Mouse (Mus musculus) urinary bladder, postnatal 36 days (tissue): ENCODE measurements at regions not wholly inside any gene's neighbourhood (a gene's known extent, or its start where the extent isn't known, plus 50 kb on each side); places are given as distances from the start of the nearest gene placed in this dataset.

Experiments used
- DNase-seq, 2 experiments: peaks; one replicate each; pipeline ENCODE4 v3.0.0; 2022; ENCODE audit warnings: low spot score in 2 of 2, mixed read lengths in 1 of 2

DNA sequence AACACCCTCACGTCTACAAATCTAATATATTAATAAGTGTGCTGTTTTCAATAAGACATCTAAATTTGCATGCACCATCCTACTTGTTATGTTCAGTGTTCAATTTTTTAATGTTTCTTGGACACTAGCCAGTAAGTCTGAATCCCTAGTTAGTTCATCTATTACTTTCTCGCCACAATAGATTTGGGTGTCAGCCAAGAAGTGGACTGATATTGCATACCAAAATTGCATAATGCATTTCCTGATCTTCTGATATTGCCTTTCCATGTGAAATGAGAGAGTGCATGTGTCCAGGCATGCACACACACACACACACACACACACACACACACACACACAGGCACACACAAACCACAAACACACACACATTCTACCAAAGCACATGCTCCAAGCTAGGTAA, 874.9 kb downstream of the 5730522E02Rik start:
- DNase-seq: no peak

DNA sequence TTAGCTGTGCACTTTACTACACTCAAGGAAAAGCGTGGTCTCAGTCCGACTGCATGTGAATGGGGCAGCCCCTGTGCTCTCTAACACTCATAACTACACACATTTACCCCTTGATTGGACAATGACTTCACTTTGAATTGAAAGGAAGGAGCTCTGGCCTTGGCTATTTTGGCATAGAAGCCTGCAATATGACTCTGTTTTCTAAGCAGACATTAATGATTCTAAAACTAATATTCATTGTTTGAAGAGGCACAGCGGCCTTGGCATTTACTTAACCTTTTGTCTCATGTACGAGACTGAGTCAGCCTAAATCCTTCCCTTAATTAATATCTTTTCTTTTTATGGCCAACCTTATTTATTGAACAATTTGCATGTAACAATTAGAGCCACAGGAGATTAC, 879.9 kb downstream of the 5730522E02Rik start:
- no peak for DNase-seq

DNA sequence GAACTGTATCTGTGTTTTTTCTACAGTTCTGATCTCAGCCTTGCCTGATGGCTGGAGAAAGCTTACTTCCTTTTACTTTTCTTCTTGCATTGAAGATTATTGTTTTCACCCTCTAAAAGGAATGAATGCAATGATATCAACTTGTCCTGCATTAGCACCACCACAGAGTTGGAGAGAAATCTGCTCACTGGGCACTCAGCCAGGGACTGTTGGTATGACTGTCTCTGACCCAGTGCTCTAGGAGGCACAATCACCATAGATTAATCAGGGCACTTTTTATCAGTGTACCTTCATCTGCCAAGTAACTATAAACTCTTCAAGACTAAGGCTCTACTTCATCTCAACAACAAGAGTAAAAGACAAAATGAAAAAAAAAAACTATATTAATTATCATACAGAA, 888.1 kb downstream of the 5730522E02Rik start:
- no peak for DNase-seq

DNA sequence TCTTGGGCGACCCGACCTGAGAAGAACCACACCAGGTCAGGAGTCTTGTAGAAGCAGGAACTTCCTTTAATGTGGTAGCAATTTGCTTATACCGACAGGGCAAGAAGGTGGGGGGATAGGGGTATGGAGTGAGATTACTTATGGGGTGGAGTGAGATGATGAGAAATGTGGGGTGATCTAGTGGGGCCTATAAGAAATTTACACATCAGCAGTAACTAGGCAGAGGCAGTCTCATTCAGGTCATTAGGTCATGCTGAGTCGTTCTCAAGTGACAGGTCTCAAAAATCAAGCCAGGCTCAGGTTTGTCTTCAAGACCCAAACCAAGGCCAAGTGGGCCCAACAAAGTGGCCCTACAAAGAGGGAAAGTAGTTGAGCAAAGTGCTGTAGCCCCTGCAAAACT, 889.1 kb downstream of the 5730522E02Rik start:
- DNase-seq: no peak

DNA sequence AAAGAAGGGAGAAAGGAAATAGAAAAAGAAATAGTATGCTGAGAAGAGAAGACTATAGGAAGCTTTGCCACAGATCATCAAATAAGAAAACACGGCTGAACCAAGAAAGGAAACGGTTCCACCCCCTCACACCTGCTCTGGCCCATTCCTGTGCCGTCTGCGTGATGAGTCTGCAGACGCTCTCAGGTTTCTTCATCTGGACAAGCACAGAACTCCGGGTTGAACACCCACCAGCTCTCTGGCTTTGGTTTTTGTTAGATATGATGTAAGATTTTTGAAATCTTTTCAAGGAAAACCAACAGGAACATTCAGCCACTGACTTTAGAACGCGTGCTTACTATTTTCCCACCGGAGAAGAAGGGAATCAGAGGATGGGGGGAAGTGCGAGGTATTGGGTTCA, 895.9 kb downstream of the 5730522E02Rik start:
- DNase-seq: no peak

DNA sequence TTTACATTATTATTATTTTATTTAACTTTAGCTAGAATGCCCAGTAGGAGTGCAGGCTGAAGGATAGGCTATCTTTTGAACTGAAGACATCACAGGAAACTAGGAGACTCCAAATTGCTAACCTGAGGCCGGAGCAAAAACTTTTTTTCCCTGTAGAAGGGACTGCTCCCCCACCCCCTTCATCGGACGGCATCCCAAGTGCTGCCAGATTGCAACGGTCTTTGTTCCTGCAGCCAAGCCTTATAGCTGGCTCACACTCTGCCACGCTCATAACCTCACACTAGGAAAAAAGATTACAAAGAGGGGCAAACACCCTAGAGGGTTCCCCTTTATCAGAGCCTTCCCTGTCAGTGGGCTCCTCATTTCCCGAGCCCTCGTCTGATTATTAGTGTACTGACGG, 896.7 kb downstream of the 5730522E02Rik start:
- DNase-seq: no peak

DNA sequence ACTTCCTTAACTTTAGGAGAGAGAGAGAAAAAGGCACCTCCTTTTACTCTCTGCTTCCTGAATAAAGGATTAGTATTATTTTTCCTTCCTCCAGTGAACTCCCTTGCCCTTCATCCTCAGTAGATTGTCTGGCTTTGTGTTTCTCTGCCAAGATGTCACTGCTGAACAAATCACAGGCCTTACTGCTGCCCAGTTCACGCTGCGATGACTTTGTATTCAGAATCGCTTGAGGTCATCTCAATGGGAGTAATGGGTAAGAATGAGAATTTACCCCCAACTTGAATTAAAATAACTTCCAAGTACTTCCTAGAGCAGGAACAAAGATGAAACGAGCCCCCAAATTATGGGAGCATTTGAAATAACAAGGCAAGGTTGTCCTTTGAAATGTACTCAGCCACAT, 897.3 kb downstream of the 5730522E02Rik start:
- DNase-seq: no peak

DNA sequence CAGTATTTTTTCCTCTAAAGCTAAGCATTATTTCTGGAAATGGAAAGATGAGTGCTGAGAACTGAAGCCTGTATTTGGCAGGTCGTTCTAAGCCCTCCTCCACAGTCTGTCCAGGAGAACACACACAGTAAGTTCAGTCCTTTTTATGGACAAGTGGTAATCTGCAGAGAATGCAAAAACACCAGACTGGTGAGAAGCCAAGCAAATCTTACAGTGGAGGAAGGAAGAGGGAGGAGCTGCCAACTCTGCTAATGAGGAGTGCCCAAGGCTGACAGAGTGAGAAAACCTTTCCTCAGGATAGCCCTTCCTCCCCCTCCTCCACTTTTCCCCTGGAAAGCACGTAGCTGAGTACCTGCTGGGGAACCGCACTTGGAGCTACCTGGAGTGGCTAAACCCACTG, 899.8 kb downstream of the 5730522E02Rik start:
- no peak for DNase-seq

DNA sequence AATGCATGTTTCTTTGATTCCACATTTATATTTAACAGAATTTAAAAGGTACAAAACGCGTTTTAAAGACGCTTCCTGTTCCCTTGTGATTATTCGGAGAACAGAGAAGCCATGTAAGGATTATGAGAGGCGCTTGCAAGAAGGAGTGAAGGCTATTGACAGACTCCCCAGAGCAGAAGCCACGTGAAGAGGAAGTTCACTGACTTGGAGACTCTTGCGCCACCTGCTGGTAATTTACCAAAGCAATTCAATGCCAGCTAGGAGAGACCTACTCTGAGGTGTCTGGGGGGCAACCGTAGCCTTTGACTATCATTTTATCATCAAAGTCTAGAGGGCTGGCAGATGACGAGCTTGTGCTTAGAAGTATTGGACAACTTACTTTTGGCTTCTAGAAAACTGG, 909.4 kb downstream of the 5730522E02Rik start:
- peak; percentile 32 to 33 for DNase-seq

DNA sequence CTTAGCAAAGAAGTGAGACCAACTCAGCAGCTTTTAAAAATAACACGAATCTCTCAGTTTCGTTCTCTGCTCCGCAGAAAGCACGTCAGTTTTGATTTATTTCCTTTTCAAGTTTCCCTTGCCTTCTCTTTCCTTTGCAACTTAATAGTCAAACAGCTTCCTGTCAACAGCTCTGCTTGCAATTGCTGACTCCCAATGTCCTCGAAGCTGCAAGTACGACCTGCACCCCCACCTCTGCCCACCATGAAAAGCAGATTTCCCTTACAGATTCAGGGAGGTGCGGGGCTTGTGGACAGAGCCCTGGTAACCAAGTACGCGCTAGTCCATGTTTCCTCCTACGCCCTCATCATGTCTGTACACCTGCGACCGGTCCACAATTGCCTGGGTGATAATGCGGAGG, 922.2 kb downstream of the 5730522E02Rik start:
- DNase-seq: no peak

DNA sequence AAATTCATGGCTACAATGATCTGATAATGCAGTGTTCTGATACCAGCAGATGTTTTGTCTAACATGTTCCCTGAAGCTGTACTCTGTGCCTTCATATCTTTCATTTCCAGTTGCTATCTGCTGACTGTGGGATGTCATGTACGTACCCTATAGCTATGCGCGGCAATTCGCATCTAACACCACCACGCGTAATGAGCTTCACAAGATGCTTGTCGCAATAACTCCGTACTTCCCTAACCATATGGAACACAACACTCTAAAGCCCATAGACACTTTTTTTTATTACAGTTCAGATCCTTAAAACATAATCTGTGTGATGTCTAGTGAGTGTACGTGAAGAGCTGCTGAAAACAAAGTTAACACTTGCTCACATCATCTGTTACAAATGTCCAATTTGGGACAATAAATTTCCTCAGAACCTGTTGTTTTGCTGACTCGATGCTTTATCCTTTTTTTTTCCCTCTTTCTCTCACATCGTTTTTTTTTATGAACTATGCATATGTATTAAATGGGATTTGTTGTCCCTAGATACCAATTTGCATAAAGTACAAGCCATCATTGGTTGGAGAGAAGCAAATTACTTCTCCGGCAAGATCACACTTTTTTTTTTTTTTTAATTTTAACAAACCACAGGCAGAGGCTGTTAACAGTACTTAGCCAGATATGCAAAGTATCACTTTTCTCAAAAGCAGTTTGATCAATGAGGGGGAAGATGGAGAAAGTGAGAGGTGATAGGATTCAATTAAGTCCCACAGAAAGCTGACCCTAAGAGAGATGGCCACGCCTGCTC, 922.9 kb downstream of the 5730522E02Rik start:
- DNase-seq: no peak

DNA sequence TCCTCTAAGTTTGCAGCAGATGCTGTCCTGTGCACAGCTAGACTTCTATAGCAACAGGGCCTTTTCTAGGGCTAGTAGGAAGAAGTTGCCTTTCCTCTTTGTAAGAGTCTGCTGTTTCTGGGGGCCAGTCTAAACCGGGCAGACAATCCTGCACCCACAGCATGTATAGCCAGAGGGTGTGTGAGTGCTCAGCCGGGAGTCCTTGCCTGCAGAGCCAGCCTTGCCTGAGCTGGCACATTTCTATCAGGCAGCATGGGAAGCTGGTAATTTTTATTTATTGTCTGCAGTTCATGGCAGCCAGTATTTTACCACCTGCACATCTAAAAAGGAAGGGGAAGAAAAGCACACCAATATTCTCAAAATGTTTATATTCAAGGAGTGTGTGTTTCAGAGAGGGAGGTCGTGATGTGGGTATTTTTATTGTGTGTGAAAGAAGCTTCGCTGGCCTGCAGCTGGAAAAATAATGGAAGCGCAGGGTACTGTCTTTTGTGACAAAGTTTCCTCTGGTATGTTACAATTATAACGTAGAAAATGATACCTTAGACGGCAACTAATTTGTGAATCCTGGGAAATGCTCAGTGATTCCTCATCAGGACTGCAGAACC, 940.5 kb downstream of the 5730522E02Rik start:
- no peak for DNase-seq

DNA sequence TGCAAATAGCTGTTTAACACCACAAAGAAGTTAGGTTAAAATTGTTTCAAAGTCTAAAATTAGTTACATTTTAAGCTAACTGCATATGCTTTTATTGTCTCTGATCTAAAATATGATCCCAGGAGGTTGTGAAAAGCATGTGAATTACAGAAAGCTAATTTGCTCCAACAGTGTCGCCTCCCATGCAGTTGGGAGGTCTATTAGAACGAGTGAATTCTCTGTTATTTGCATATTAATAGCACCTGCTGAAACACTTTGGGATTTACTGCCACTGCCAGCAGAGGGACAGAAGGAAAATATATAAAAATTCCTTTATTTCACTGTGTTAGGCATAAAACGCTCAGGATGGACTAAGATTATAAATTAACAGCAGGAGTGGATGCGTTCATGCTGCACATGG, 947.7 kb downstream of the 5730522E02Rik start:
- no peak for DNase-seq

DNA sequence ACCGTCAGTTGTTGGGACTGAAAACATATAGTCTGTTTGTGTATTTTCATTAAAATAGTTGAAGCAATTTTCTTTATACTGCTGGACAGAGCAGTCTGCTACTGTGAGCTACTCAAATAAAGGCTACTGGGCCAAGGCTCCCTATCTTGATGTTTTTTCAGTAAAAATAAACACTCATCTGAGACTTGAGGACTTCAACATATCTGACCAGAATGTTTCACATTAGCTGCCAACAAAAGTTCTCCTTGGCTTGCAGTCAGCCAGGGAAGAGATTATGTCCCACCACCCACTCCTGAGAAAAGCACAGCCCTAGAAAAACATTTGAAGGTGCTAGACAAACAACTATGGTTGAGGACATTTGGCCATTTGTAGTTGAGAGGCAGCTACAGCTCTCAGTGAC, 950.9 kb downstream of the 5730522E02Rik start:
- DNase-seq: no peak

DNA sequence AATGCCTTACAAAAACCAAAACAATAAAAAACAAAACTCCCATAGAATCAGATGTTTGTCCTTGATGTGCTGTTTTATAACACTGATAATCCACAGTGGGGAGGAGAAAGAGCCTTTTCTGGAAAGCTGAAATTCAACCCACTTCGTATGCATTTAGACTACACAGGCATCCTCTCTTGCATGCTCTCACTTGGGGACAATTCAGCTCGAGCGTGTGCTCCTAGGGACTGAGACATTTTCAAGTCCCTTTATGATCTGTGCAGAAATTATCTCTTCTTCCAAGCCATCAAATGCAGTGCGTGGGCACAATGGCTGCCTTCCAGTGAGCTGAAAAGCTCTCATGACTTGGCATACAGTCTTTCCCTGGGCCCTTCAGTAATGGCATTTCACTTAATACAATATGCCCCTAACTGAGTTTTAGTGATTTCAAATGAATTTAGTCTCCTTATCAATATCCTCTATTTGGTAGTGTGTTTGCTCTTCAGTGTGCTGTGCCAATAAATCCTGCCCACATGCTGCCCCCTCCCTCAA, 977.1 kb downstream of the 5730522E02Rik start:
- no peak for DNase-seq
